Mouse (Mus musculus): ENCODE data around the gene Rwdd1.

Gene Rwdd1

DNA sequence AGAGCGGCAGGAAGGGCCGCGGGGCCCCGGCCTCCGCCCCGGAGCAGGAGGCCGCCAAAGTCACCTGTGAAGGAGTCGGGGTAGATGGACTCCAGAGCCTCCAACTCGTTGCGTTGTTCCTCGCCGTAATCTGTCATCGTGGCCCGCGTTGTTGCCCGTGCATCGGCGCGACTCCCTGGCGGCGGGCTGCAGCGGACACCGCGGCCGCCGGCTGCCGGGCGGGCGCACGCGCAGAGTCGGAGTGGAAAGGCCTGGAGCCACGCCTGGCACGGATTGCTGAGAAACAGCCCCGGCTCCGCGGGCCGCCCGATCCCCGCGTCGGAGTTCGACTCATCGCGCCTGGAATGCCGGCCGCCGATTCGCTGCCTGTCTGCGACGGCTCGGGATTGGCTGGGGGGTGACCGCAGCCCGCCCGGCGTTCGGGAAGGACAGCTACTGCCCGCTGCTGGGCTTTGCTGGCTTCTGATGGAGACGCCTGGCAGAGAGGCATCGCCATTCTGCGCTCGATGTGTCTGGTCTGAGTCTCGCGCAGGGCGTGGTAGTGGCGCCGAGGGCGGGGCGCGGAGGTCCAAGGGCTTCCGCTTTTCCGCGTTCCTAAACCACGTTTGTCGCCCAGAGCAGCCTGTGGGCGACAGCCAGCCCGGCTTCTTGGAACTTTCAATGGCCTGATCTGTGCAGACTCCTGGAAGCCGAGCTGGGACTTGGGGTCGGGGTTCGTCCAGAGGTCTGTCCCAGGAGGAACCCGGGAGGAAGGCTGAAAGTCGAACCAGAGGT, at the start of gene Rwdd1:
Gene Rwdd1 (minus strand): TSS at position 323 of the 774 bp plus-strand sequence.
- DNase-seq (ENCODE audit: low read depth, low spot score), result peak; percentile 99

DNA sequence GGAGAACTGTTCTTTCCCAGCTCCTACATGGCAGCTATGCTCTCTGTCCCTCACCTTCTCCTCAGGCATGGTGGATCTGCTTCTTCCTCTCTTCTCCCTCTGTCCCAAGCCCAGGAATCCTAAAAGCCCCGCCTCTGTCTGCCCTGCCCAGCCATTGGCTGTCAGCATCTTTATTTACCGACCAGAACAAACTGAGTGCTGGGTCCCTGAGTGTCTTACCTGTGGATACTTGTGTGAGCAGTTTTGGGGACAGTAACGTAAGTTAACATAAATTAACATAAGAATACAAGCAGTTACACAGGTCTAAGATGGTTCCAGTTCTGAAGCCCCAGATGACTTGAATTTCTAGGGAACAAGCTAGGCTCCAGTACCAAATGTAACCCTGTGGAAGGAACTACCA, 47.2 kb upstream of the Rwdd1 start:
- DNase-seq (ENCODE audit: low read depth, low spot score), result no peak

DNA sequence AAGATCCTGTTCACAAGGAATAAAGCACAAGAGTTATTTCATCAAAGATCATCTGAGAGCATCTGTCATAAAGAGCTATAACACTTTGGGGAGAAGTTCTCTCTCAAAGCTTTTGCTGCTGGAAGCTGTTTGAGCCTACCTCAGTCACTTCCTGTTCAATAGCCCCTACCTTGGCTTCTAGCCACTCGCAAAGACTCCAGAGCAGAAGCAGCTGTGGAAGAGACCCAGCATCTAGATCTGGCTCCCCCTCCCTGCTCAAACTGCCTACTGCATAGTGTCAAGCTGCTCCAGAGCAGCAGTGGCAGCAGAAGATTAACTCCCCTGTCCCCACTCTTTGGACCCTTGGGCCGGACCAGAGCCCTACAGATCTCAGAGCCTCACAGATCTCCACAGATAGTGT, 34.6 kb upstream of the Rwdd1 start:
- DNase-seq (ENCODE audit: low read depth, low spot score), result no peak

DNA sequence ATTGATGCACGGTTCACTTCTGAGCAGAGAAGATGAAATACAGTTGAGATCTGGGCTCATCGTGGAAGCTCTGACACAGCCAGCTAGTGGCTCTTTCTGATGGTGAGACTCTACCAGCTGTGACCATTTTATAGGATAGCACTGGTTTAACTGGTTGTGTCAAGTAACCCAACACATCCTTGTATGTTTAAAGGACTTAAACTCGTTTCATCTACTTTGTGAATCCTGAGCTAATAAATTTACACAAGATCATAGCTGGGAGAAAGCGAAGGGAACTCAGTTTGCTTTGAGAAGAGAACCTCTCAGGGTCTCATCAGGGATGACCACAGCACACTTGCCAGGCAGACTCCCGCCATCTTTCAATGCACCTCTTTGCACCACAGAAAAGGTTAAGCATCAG, 24.8 kb upstream of the Rwdd1 start, which contains the start of gene Calhm4:
Gene Calhm4 (minus strand): TSS at position 101 of the 400 bp plus-strand sequence.
- no peak for DNase-seq (ENCODE audit: low read depth, low spot score)

DNA sequence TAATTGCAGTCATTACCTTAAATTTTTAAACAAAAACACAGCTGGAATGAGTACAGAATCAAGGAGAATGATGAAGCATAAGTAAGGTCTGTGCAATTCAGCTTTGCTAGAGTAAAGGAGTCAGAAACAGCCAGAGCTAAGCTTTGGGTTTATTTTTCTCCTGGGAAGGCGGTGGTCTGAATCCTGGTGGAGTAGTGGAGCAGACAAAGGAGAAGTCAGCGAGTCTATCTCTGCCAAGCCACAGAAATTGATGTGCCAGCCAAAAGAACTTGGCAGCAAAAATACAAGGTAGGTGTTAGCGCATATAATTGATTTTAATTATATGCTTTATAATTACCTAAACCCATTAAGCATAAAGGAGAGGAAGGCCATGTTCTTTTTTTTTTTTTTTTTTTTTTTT, 18.0 kb upstream of the Rwdd1 start, which contains the start of gene Trappc3l:
Gene Trappc3l (plus strand): TSS at position 197 of the 400 bp plus-strand sequence.
- peak; percentile 27 for DNase-seq (ENCODE audit: low read depth, low spot score)

DNA sequence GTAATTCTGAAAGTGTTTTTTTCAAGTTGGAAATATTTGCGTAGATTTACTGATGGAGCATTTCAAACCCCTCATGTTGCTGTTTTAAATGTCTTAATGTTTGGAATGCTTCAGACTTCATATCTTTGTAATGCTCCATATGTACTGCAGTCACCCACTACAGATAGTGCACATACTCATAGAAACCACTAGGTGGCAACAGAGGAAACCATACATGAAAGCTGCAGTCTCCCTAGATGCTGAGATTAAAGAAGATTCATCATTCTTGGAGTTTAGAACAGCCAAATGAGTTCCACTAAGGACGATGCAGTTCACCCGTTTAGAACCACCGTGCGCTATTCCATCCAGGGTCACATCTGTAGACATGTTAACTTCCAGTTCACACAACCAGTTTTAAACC, 17.2 kb upstream of the Rwdd1 start:
- peak; percentile 69 for DNase-seq (ENCODE audit: low read depth, low spot score)

DNA sequence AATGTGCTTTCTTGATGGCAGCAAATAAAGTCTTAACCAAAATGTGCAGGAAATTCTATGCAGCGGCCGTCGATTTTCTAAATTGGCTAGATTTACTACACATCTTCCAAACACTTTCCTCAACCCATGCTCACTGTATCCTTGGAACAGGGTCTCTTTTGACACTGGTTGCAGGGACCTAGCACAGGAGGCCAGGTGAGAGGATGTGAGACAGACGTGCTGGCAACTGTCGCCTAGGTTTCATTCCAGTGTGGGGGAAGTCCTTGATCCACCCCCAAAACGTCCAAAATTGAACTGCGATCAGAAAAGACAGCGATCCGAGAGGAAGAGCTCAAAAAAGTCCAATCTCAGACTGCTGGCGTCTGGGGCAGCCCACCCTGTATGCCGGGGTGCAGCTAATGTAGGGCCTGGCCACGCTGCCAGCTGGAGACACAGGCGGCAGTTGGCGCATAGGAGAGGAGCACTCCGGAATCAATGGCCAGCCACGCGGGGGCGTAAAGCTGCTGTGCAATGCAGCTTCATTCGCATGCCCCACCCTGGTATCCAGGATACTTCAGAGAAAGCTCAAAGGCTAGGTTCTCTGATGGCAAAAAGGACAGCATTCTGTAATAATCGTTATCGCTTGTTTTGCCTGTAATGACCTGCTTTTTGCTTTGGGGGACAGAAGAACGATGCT, 14.3 kb upstream of the Rwdd1 start:
- DNase-seq (ENCODE audit: low read depth, low spot score), result peak; percentile 88

DNA sequence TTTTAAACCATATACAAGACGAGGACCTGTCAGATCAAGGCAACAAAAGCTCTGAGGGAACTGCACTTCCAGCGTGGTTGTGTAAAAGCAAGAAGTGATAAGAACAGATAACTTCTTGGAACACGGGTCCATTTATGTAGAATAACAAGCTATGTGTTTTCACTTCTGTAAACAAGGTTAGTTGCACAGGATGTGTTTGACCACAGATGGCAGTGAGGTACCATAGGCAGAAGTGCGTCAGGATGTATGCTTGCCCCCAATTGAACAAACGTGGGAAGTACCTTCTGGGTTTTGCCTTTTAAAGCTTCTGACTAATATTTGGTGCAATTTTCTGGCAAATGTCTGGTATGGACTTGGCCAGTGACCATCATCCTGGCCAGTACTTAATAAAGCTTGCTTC, 10.9 kb upstream of the Rwdd1 start:
- DNase-seq (ENCODE audit: low read depth, low spot score), result no peak

DNA sequence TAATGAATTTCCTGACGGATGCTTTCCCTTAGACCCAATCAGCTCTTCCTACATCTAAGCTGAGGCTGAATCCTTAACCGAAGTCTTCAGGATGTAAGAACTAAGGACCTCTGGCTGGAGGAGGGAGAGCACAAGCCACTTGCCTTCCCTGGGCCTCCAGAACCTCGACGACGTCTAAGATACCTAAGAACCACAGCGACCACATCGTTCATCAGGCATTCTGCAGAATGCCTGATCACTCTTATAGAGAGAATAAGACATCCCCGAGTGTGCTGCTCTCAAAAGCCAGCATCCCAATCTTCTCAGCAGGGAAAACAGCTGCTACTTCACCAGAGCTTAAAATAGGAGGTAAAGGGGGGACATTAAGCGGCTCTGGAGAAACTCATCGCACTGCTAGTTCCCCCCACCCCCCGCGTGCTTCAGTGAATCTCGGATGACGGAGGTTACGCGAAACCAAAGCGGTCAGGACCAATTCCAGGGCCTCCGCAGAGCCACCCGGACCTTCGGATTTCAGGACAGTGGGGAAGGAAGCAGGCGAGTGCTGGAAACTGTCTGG, 600 bp downstream of the Rwdd1 start:
- DNase-seq (ENCODE audit: low read depth, low spot score), result peak; percentile 58

DNA sequence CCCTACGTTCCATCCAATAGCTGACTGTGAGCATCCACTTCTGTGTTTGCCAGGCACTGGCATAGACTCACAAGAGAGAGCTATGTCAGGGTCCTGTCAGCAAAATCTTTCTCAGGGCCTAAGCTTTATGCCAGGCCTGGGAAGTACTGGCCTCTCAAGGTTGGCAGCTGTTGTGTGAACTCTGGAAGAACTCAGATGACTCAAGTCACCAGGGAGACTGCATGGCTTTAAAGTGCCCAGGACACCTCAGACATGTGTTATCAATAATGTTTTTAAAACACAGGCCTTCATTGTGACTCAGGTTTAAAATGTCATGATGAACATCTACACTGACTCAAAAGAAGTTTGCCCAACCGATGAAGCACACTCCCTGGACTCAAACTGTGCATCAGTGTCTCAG, 6.2 kb downstream of the Rwdd1 start:
- no peak for DNase-seq (ENCODE audit: low read depth, low spot score)

DNA sequence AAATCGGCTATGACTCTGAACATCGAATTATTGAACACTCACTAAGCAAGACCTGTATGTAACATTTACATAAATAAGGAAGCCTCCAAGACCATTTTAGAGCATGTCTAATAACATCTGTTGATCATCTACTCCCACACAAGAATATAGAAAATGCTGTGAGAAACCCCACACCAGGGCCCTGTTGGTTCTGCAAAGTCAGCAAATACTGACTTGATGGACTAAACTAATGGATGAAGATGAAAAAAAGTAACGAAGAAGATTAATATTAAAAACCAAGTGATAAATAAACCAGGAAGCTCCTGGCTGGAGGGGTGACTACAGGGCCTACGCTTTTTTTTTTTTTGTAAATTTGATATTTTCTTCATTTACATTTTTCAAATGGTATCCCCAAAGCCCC, 6.8 kb downstream of the Rwdd1 start:
- DNase-seq (ENCODE audit: low read depth, low spot score), result no peak

DNA sequence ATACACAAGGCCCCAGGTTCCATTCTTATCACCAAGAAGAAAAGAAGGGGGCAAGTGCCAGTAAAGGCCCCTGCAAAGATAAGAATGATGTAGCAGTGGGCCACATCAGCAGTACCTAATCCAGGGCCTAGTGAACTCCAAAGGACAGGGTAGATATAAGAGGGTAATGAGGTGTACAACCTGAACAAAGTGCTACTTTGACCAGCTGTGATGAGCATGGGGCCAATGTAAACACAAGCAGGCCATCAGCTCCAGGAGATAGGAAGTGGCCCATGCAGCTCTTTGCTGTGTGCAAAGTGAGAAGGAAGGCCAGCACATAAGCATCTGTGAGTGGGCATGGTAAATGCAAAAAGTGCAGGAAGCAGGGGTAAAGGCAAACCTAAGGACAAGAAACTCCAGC, 21.0 kb downstream of the Rwdd1 start:
- DNase-seq (ENCODE audit: low read depth, low spot score), result no peak

DNA sequence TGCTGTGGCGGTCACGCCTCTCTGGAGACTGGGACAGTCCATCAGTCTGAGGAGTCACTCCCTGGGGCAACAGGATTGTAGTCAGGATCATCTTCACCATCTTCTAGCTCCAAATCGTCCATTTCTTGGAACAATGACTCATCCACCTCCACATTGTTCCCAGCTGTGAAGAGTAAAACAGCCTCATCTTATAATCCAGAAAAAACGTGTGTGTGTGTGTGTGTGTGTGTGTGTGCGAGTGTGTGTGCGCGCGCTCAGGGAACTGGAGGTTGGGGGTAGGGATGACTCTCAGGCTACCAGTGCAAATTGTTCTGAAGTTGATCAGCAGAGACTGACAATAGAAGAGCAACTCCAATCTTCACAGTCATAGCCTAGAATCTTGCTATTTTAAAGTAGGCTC, 22.7 kb downstream of the Rwdd1 start:
- peak; percentile 58 for DNase-seq (ENCODE audit: low read depth, low spot score)

DNA sequence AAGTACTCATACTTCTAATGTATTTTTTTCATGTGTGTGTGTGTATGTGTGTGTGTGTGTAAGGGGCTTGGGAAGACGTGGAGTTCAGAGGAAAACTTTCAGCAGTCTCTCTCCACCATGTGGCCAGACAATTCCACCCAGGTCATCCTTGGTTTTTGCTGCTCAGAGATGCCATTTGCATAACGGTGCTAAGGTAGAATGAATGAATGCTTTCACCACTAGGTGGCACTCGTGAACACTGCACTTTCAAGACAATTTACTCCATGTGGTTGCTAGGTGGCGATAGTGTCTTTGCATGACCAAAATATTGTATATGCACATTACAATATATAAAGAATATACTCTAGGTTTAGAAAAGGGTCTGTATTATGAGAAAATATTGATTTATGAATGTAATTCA, 32.7 kb downstream of the Rwdd1 start:
- DNase-seq (ENCODE audit: low read depth, low spot score), result peak; percentile 96

DNA sequence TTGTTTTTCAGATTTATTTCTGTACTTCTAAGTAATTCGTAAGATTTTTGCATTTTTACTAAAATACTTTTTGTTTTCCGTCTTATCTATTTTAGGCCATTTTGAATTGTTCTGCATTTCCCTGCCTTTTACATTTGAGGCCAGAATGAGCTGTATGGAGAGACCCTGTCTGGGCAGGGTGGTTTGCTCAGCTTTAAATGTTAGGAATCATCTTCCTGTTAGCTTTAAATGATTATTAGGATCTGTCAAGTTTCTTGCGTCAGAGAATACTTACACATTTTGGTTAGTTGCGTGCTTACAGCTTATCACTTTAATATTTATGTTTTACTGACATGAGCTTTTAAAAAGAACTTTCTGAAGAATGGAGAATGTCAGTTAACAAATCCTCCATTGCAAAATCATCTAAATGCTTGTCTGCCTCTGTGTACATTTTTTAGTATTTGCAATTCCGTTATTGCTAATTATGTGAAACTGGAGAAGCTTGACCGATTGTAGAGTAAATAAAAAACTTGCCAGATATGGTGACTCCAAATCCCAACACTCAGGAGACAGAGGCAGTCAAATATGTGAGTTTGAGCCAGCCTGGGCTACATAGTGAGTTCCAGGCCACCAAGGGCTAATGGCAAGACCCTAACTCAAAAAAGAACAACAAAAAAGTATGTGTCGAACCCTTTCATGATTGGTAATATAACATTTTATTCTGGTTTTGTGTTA, 44.5 kb downstream of the Rwdd1 start:
- DNase-seq (ENCODE audit: low read depth, low spot score), result no peak

DNA sequence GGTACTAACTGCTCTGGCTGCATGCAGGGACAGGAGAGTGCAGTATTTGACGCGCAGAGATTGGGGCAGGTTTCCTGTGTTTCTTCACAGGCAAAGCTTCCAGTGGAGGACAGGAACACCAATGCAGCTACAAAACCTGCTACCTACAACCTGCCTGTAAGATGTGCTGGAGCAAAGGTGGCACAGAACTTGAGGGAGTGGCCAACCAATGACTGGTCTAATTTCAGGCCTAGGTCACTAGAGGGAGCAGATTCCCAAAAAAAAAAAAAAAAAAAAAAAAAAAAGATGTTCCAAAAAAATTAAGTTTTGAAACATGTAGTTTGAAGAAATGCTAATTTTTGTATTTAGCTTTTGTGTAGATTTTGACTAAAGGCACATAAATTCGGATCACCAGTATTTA, 66.9 kb downstream of the Rwdd1 start:
- no peak for DNase-seq (ENCODE audit: low read depth, low spot score)

DNA sequence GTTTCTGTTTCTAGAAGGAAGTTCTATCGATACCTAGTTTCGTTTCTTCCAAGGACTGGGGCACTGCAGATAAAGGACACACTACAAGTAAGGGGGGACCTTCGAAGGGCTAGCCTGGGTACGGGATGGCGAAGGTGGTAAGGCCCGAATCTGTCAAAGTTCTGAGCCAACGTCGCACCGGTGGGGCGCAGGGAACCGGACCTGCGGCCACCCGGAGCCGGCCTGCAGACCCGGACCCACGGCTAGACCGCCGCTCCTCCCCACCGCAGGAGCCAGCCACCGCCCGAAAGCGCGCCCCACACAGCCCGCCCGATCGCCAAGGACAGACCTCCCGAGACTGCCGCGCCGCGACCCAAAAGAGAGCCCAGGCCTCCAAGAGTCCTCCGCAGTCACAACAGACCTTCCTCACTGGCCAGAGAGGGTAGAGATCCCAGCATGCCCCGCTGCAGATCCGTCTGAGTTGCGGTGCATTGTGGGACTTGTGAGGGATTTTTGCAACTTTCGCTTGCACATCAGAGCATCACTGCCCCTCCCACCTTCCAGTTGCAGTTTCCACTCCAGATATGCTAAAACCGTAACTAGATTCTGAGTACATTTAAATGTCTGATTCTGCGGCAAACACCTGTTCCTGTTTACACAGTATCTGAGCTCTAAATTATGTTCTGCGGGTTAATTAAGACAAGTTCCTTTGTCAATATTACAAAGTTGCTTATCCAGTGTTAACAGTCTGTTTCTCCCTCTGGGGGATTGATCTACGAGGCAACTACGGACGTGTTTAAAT, 68.4 kb downstream of the Rwdd1 start, which contains the start of gene Zup1:
Gene Zup1 (minus strand): TSS at position 467 of the 781 bp plus-strand sequence.
- DNase-seq (ENCODE audit: low read depth, low spot score), result peak; percentile 97

All from brain, adult 2 months (tissue).